Mouse (Mus musculus) forebrain, embryonic 10.5 days (tissue): ENCODE measurements around the gene Syt13. TPM values are rescaled to one million over a fixed set of nuclear protein-coding genes. Genes with fewer than 3 reads are reported as not detected.

Experiments used
- DNase-seq: peaks from one replicate; pipeline ENCODE4 v3.0.0-alpha.2; 2017; ENCODE audit warnings: low spot score; ENCODE audit errors: extremely low spot score
- H3K27ac ChIP-seq: fragments of 300-500 bp; sonication (generic); 2 replicates; pipeline ENCODE4 v1.5.1; 2016; ENCODE audit warnings: mild to moderate bottlenecking
- H3K27me3 ChIP-seq: fragments of 300-500 bp; sonication (generic); 2 replicates; pipeline ENCODE4 v1.6.1; 2016; ENCODE audit warnings: mild to moderate bottlenecking; ENCODE audit not compliant: poor library complexity, severe bottlenecking
- H3K36me3 ChIP-seq: fragments of 300-500 bp; sonication (generic); replicated peaks from 2 replicates; pipeline ENCODE4 v1.6.1; 2016; ENCODE audit warnings: mild to moderate bottlenecking, moderate library complexity
- H3K4me1 ChIP-seq: fragments of 300-500 bp; sonication (generic); 2 replicates; pipeline ENCODE4 v1.6.1; 2016
- H3K4me3 ChIP-seq: fragments of 300-500 bp; sonication (generic); 2 replicates; pipeline ENCODE4 v1.5.1; 2016; ENCODE audit warnings: mild to moderate bottlenecking, moderate library complexity
- H3K9me3 ChIP-seq: fragments of 300-500 bp; sonication (generic); 2 replicates; pipeline ENCODE4 v1.6.1; 2016; ENCODE audit warnings: mild to moderate bottlenecking, moderate library complexity
- WGBS: fragments of 180-500 bp; shearing (Covaris S2); methylation state at CpG from one replicate; pipeline ENCODE4 v1.1.7; 2016; 5-methylcytosine and 5-hydroxymethylcytosine counted together
- polyA plus RNA-seq: library from polyadenylated mRNA; unstranded; fragments of >200 nt; fragmentation: Nextera tagmentation; extraction: Ambion mirVana; gene quantifications from 2 replicates; pipeline ENCODE4 v1.2.1, GENCODE M21; 2016

The Syt13 gene
- polyA plus RNA-seq, 1 experiment from 2014 or later, result 3.7 TPM

DNA sequence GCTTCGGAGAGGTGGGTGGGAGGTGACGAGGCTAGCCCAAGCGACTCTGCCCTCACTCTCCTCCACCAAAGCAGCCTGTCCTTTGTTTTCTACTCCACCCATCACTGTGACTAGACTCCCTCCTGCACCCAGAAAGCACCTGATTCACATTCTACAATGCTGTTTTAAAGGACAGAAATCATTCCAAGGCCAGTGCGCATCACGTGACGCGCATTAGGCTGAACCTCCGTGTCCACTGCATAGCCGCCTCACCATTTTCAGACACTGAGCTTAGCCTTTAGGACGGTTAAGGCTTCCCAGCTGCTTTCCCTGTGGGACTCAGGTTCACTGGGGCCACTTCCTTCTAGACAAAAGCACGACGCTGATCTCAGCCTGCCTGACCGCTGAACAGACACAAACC lies 11.2 kb upstream of the Syt13 start:
- 77% methylated on average over 13 of the region's 13 CpGs for WGBS
- Histone ChIP-seq H3K4me3 (no peak overlapping the region), H3K36me3 (no peaks in the 10 kb centered on the region), H3K9me3 (no peaks in the 10 kb centered on the region), H3K27me3 (peaks cover 7% of the 10 kb centered on the region; the same call in 1 of the 2 replicates), H3K27ac (no peak overlapping the region), H3K4me1 (peaks cover 18% of the 10 kb centered on the region)
- no peak for DNase-seq

DNA sequence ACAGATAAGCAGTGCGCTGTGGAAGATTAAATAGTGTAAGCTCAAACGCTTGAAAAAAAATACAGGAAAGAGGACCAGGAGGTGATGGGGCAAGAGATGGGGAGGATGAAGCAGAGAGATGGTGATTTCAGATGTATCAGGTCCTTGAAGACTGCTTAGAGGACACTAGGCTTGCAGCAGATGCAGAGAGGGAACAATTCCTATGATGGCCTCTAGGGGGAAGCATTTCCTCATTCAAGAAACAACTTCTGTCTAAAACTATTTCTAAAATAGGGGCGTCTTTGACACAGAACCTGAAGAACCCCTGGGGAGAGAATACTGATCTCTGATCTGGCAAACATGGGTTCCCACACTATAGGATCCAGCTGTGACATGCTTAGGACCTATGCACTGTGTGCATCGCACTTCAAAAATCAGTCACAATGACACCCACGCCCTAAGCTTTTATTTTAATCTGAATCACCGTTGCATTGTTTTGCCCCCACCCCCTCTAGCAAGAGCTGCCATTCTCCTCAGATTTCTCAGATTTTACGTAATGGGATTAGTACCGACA lies 10.5 kb upstream of the Syt13 start:
- DNase-seq, result peak; percentile 47
- no peak overlapping the region for H3K27ac ChIP-seq

DNA sequence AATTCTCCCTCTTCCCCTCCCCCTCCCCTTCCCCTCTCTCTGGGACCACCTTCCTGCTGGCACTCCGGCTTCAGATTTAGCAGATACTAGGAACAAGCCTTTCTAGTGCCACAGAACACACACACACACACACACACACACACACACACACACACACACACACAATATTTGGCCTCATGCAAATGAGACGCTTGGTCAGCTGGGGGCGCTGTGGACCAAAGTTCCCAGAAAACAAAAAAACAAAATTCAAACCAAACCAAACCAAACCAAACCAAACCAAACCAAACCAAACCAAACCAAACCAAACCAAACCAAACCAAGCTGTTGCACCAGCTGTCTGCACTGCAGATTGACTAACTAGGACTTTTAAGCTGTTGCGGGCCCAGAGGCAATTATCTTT lies 4.5 kb upstream of the Syt13 start:
- Histone ChIP-seq H3K36me3 (no peaks in the 10 kb centered on the region), H3K9me3 (no peaks in the 10 kb centered on the region), H3K27me3 (peaks cover 38% of the 10 kb centered on the region), H3K4me1 (peaks cover 35% of the 10 kb centered on the region), H3K4me3 (no peak overlapping the region), H3K27ac (no peak overlapping the region)
- no peak for DNase-seq
- WGBS, result 75% methylated on average over 3 of the region's 4 CpGs

More for the DNA sequence above, 10.5 kb upstream of the Syt13 start:
- Histone ChIP-seq H3K27me3 (peaks cover 7% of the 10 kb centered on the region; the same call in 1 of the 2 replicates), H3K4me3 (no peak overlapping the region), H3K4me1 (peaks cover 14% of the 10 kb centered on the region), H3K9me3 (no peaks in the 10 kb centered on the region), H3K36me3 (no peaks in the 10 kb centered on the region)
- 30% methylated on average over 8 of the region's 8 CpGs for WGBS

DNA sequence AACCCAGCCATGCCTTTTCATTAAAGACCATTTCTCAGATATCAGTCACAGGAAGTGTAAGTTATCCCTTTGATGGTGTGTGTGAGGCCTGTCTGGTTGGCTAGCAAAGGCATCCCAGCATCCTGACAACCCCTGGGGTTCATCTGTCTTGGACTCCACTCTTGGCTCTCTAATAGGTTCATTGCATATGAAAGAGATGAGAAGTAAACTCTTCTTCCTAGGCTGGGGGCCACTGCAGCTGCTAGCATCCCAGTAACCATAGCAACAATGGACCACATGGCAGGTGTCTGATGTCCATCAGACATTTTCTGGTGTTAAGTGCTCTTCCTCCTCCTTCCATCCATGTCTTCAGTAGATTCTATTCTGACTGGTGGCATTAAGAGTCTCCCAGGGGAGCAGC lies 2.6 kb upstream of the Syt13 start:
- no peak for DNase-seq
- H3K4me3 ChIP-seq, result no peak overlapping the region
- no peak overlapping the region for H3K27ac ChIP-seq
- peaks cover 47% of the 10 kb centered on the region for H3K4me1 ChIP-seq
- H3K36me3 ChIP-seq, result no peaks in the 10 kb centered on the region
- H3K9me3 ChIP-seq, result no peaks in the 10 kb centered on the region
- H3K27me3 ChIP-seq, result peaks cover 51% of the 10 kb centered on the region

DNA sequence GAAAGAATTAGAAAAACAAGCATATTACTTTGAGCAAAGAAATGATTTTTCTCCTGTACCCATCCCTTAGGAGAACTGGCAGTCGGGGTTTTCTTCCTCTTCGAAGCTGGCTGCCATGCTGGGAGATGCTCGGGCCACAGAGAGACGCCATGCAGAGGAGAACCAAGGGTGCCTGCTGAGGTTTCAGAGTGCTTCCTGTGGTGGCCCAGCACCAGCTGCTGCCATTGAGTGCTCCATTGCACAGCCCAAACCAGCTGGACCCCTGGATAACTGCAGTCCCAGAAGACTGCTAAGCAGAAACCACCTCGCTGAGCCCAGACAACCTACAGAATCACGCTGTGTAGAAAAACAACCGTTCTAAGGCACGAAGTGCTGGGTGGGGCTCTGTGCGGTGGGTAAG lies 1.6 kb upstream of the Syt13 start:
- Histone ChIP-seq H3K9me3 (no peaks in the 10 kb centered on the region), H3K27ac (no peak overlapping the region), H3K4me3 (no peak overlapping the region), H3K36me3 (no peaks in the 10 kb centered on the region), H3K4me1 (peaks cover 51% of the 10 kb centered on the region), H3K27me3 (peaks cover 60% of the 10 kb centered on the region)
- DNase-seq, result no peak
- WGBS, result 11% methylated on average over 9 of the region's 9 CpGs

DNA sequence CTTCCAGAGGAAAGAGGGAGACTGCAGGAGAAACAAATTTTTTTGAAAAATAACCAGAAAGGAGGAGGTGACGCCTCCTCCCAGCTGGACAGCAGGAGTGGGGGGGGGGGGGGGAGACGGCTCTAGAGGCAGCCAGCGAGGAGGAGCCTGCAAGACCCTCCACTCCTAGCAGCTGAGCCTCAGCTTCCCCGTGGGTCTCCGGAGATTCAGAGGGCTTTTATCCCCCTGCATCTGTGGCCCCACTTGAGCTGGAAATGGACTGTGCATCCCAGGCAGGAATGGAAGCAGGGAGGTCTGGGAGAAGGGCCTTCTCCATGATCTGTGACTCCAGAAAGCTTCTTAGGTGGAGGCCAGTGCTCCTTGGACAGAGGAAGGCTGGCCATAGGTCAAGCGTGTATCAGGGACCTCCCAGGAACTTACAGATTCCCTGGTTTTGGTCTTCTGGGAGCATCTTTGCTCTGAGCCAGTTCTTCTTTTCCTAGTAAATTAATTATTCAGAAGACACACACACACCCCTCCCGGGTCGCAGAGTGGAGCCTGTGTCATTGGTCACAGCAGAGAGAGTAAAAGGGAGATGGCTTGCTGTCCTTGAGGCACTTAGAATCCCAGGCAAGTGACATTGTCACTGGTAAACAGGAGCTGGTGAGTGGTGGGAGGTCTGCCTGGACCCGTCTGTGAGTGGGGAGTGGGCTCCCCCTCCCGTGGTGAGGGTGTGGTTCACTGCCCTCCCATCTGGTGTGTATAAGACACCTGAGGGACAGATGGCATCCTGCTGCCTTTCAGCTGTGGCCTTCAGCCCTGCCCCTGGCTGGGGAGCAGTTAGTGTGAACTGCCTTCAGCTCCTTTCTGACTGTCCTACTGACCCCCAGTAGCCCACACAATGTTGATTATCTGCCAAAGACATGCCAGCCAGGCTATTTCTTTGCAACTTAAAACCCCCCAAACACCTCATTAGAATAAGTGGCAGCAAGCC lies 1.0 kb downstream of the Syt13 start:
- Histone ChIP-seq H3K36me3 (no peaks in the 10 kb centered on the region), H3K4me3 (peak overlapping the region; percentile 55), H3K27ac (0 out of 2 replicates have a peak overlapping the region, but pooled peaks have one; percentile 74), H3K27me3 (peaks cover 66% of the 10 kb centered on the region), H3K4me1 (peaks cover 54% of the 10 kb centered on the region), H3K9me3 (no peaks in the 10 kb centered on the region)
- WGBS, result 15% methylated on average over 9 of the region's 10 CpGs
- no peak for DNase-seq

DNA sequence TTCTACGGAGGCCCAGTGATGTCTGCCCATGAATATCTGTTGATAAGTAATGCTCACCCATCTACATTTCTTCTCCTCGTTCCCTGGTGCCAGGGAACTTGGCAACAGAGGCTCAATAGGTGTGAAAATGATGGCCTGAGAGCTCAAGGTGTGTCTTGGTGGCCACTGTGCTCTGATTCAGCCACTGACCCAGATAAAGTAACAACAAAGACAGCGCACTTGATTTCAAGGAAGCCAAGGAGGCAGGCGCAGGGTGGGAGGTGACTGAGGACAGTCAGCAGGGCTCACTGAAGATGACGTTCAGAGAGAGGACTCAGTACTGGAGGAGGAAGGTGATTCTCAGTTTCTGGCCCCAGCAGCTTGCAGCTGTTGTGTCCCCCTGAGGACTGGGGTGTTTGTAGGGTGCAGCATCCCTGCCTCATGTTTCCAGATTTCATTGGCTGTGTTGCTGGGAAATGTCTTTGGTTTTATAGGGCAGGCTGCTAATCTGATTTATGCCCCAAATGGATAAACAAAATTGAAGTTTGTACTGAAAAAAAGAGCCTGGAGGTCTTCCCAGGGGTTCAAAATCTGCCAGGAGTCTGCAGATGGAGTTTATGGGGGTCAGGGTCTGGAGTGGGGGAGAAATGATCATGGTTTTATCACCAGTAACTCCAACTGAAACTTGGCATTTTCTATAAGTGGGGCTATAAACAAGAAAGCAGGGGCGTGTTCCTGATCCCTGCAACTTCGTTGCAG lies 2.7 kb downstream of the Syt13 start:
- Histone ChIP-seq H3K4me1 (peaks cover 47% of the 10 kb centered on the region), H3K4me3 (no peak overlapping the region), H3K36me3 (no peaks in the 10 kb centered on the region), H3K27me3 (peaks cover 63% of the 10 kb centered on the region), H3K9me3 (no peaks in the 10 kb centered on the region), H3K27ac (no peak overlapping the region)
- 56% methylated on average over 7 of the region's 7 CpGs for WGBS
- no peak for DNase-seq

DNA sequence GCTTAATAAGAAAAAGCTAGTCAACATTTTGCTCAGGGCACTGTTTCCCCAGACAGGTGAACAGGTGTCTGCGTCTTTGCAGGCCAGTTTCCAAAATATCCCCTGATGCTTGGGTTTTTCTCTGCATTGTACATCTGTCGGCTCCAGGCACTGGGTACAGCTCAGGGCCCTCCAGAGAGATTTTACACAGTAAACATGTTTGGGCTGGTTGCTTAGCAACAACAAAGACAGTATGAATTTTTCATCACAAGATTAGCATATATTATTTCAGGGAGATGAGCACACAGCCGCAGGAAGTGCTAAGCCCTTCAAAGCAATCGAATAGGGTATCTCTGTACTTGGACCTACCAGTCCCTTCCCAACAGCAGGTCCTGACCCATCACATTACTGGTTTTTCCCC lies 5.8 kb downstream of the Syt13 start:
- peaks cover 16% of the 10 kb centered on the region for H3K4me1 ChIP-seq
- H3K9me3 ChIP-seq, result no peaks in the 10 kb centered on the region
- no peak overlapping the region for H3K4me3 ChIP-seq
- 88% methylated on average over 4 of the region's 4 CpGs for WGBS
- H3K36me3 ChIP-seq, result no peaks in the 10 kb centered on the region
- no peak for DNase-seq
- H3K27ac ChIP-seq, result no peak overlapping the region
- peaks cover 32% of the 10 kb centered on the region for H3K27me3 ChIP-seq

DNA sequence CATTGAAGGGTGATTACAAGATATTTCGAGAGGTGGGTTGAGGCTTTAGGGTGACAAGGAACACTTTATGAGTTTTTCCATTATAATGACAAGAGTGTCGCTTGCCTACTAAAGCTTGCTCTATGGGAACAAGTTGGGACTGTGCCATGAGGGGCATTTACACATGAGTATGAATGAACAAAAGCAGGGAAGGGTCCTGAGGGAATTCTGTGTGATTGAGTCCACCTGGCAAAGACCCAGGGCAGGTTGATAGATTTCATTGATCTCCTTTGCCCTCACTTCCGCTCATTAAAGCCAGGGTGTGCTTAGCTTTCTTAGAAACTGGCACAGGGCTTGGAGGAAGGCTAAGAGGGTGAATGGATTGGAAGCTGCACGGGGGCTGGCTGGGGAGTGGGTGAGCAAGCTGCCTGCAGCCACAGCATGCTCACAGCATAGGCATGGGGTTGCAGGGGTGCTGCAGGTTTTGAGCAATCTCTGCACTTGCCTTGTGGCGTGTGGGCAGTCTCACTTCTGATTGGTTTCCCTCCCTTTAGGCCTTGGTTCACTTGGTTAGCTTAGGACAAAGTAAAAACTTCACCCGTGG lies 9.9 kb downstream of the Syt13 start:
- Histone ChIP-seq H3K4me3 (no peak overlapping the region), H3K4me1 (no peaks in the 10 kb centered on the region), H3K9me3 (no peaks in the 10 kb centered on the region), H3K27ac (no peak overlapping the region), H3K36me3 (no peaks in the 10 kb centered on the region), H3K27me3 (0 out of 2 replicates have a peak, but pooled peaks cover 2% of the 10 kb centered on the region)
- WGBS, result 79% methylated on average over 6 of the region's 6 CpGs
- DNase-seq, result no peak

DNA sequence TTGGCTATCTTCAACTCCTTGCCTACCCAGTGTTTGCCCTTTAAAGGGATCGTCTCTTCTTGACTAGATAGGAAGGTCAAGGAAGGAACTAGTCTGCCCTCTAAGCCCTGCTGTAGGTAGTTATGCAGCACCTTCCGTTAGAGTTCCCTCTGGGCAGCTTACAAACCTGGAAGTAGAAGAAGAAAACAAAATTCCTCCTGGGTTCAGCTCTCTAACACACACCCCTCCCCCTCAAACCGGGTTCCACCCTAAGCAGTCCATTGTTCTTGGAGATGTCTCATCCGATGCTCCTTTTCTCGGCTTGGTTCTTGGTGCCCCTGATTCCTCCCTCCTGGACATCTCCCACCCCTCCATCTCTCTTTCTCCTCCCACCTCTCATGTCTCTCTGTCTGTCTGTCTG lies 14.8 kb downstream of the Syt13 start:
- DNase-seq, result no peak

DNA sequence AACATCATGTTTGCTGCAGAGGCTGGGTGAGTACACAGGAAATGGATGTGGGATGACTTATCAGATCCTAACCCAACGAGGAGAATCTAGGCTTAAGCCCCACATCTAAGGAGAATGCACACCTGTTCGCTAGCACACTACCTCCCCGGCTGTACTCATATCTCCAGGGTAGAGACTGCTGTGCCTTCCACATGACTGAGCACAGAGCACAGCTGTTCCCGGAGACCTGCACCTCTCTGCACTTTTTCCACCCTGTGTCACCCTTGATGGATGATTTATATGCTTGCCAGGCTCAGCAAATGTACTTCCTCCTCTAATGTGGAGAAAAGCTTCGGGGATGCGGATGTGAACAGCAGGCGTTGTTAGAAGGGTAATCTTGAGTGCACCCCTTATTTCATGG lies 16.2 kb downstream of the Syt13 start:
- 0 out of 2 replicates have a peak, but pooled peaks cover 2% of the 10 kb centered on the region for H3K27me3 ChIP-seq
- no peaks in the 10 kb centered on the region for H3K9me3 ChIP-seq
- peaks cover 19% of the 10 kb centered on the region for H3K4me1 ChIP-seq
- no peak overlapping the region for H3K4me3 ChIP-seq
- 91% methylated on average over 7 of the region's 7 CpGs for WGBS
- no peak overlapping the region for H3K27ac ChIP-seq
- no peaks in the 10 kb centered on the region for H3K36me3 ChIP-seq
- DNase-seq, result no peak

More for the DNA sequence above, 14.8 kb downstream of the Syt13 start:
- WGBS, result 81% methylated on average over 5 of the region's 5 CpGs
- Histone ChIP-seq H3K36me3 (no peaks in the 10 kb centered on the region), H3K4me1 (peaks cover 9% of the 10 kb centered on the region), H3K27me3 (0 out of 2 replicates have a peak, but pooled peaks cover 2% of the 10 kb centered on the region), H3K9me3 (no peaks in the 10 kb centered on the region), H3K4me3 (no peak overlapping the region), H3K27ac (no peak overlapping the region)

DNA sequence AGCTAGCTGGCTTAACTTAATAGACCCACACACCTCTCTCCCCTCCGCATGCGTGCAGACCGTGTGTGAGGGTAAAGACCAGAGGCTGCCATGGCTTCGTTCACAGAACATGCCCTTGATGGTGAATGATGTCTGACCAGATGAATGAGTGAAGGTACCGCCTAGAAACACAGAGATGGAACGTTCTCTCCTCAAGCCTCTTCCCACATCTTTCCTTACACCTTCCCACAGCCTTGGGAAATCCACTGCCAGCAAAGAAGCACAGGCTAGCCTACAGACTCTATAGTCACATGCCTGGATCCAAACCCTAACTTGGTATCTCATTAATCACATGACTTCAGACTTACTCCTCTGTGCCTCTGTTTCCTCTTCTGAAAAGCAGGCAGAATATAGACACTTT lies 18.5 kb downstream of the Syt13 start:
- Histone ChIP-seq H3K9me3 (no peaks in the 10 kb centered on the region), H3K4me1 (peaks cover 19% of the 10 kb centered on the region), H3K4me3 (no peak overlapping the region), H3K27ac (no peak overlapping the region), H3K27me3 (no peaks in the 10 kb centered on the region), H3K36me3 (no peaks in the 10 kb centered on the region)
- DNase-seq, result no peak
- WGBS, result 85% methylated on average over 6 of the region's 6 CpGs
